Mouse (Mus musculus) thymus, postnatal 36 days (tissue): ENCODE results near the gene Pcgf2.

Source experiments
- DNase-seq, 2 experiments: peaks; one replicate each; pipeline ENCODE4 v3.0.0; 2022; ENCODE audit warnings: mixed read lengths in 2 of 2

Gene Pcgf2

GRCm38 (mm10) chr11:97695712-97696401 is 4.4 kb downstream of the Pcgf2 start:
- DNase-seq, result no peak

DNA sequence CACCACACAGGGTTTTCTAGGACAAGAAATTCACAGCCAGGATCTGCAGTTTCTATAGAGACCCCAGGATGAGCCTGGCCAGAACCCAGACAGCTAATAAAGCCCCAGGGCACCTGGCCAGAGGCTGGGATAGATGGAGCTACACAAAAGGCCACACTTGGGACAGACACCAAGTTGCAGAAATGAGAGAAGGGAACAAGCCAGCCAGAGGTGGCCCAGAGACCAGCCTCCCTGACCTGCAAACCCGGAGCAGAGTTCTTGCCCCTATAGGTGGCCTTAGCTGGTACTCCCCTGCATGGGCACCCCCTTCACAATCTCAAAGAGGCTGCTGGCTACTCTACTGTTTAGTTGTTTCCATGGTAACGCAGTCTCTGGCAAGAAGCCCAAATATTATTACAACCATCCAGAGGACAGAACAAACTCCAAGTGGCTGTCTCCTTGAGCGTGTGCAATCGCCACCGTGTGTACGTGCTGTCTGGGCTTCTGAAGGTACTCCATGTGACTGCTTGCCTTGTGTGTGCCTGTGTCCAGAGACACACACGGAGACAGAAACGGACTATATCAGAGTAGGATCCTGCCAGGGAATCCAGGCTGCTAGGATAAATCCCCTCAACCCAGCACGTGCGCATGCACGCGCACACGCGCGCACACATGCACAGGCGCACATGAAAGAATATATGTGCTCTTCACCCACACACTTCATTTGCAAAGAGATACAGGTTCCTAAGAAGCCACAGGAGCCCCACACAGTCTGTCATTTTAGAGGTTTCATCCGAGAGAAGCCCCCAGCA is 5.2 kb downstream of the Pcgf2 start:
- no peak for DNase-seq

GRCm38 (mm10) chr11:97694435-97694834 is 5.9 kb downstream of the Pcgf2 start:
- no peak for DNase-seq

GRCm38 (mm10) chr11:97689861-97690260 is 10.4 kb downstream of the Pcgf2 start:
- DNase-seq, result peak; percentile 77 to 79

GRCm38 (mm10) chr11:97687061-97687460 is 13.2 kb downstream of the Pcgf2 start:
- no peak for DNase-seq

GRCm38 (mm10) chr11:97686322-97686908 is 13.9 kb downstream of the Pcgf2 start:
- no peak for DNase-seq

GRCm38 (mm10) chr11:97685613-97686321 is 14.5 kb downstream of the Pcgf2 start, which contains the start of gene Cisd3:
TSS of gene Cisd3 (plus strand) at chr11:97685826.
- DNase-seq, result peak; percentile 83 to 88

- no peak for DNase-seq
These were observed 15.5 kb downstream of the Pcgf2 start for GRCm38 (mm10) chr11:97684766-97685165.

- DNase-seq, result peak; percentile 68 to 69
These were observed 16.1 kb downstream of the Pcgf2 start for GRCm38 (mm10) chr11:97684063-97684680.

GRCm38 (mm10) chr11:97682504-97683055 is 17.7 kb downstream of the Pcgf2 start:
- no peak for DNase-seq

DNA sequence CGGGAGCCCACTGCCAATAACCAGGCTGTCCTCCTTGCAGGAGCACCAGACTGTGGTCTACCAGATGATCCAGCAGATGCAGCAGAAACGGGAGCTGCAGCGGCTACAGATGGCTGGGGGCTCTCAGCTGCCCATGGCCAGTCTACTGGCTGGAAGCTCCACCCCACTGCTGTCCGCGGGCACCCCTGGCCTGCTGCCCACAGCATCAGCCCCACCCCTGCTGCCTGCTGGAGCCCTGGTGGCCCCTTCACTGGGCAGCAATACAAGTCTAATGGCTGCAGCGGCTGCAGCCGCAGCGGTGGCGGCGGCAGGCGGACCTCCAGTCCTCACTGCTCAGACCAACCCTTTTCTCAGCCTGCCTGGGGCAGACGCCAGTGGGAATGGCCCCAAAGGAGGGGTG is 19.9 kb downstream of the Pcgf2 start:
- DNase-seq, result no peak

GRCm38 (mm10) chr11:97678301-97678700 is 22.0 kb downstream of the Pcgf2 start:
- no peak for DNase-seq

DNA sequence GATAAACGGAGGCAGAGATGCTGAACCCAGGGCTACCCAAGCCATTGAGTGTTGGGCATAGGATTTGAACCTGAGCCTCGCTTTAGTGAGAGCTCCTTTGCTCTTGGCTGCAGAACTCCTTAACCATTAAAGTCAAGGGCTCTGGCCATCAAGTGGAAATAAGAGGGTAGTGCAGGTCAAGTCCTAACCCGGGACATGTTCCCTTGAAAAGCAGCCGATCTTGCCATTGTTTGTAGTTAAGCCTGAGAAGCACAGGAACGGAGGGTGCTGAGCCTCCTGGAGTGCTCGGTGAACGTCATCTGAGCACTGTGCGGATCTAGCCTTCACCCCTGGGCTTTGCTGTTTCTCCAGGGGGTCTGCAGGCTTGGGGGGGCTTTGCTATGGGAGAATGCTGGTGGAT is 22.5 kb downstream of the Pcgf2 start:
- DNase-seq, result no peak

DNA sequence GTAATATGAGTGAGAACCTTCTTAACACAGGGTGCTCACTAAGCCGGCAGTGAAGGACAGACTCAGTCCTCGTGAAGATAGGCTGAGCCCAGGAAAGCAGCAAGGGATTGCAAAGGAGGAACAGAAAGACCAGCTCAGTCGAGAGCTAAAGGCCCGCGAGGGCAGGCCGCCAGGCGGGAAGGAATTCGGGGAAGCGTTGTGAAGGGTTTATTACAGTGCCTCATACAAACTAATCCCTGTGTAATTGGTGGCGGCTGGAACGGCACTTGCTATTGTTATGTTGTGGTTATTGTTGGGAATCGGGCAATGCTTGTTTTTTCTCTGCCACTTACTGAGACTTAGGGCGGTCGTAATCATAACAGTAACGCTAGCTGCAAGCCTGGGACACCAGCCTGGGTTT is 22.9 kb downstream of the Pcgf2 start:
- no peak for DNase-seq

DNA sequence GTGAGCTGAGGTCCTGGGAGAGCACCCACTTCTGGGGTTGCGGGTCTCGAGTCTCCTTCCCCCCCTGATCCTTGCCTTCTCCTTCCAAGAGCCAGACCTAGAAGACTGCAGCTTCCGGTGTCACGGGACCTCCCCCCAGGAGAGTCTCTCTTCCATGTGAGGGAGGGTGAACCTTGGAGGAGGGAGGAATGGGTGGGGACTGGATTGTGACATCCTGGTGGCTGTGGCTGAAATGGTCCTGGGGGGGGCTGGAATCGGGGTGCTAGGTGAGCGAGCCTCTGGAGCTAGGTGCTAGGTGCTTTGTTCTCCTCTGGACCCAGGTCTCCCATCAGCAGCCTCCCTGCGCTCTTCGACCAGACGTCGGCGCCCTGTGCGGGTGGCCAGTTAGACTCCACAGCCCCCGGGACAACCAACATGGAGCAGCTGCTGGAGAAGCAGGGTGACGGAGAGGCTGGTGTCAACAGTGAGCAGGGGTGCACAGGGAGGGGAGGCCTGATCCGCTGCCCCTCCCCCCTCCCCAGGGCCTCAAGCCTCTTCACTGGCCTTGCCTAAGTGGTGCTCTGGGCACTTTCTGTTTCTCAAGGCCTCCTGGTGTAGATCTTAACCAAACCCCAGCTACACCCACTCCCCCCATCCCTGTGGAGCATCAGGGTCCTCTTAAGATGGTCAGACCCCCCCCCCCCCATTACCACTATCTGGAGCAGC is 24.1 kb downstream of the Pcgf2 start:
- no peak for DNase-seq

DNA sequence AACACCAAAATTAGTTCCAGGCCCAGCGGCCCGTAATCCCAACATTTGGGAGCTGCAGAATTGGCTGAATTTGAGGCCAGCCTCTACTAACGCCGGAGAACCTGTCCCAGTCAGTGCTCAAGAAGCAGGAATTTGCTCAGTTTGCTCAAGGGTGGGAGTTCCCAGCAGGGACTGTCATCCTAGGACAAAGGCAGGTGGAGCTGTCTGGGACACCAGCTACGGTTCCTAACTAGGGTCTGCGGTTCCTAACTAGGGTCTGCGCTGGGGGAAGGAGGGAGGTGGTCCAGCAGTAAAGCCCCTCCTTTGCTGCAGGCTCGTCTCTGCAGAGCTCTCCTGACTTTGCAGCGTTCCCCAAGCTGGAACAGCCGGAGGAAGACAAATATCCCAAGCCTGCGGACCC is 27.1 kb downstream of the Pcgf2 start:
- no peak for DNase-seq

DNA sequence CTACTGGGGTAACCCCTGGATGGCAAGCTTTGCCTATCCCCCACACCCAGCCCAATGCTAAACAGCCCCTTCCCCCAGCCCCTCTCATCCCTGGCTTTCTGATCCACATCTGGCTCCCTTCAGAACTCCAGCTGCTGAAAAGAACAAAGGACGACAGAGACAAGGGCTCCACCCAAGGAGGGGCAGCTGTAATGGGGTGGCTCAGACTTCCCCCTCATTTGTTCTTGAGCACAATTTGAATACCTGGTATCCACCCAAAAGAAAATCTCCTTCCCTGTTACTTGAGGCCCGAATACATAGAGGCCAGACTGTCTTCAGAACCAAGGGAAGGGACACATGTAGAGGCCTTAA is 29.1 kb downstream of the Pcgf2 start:
- DNase-seq, result no peak

DNA sequence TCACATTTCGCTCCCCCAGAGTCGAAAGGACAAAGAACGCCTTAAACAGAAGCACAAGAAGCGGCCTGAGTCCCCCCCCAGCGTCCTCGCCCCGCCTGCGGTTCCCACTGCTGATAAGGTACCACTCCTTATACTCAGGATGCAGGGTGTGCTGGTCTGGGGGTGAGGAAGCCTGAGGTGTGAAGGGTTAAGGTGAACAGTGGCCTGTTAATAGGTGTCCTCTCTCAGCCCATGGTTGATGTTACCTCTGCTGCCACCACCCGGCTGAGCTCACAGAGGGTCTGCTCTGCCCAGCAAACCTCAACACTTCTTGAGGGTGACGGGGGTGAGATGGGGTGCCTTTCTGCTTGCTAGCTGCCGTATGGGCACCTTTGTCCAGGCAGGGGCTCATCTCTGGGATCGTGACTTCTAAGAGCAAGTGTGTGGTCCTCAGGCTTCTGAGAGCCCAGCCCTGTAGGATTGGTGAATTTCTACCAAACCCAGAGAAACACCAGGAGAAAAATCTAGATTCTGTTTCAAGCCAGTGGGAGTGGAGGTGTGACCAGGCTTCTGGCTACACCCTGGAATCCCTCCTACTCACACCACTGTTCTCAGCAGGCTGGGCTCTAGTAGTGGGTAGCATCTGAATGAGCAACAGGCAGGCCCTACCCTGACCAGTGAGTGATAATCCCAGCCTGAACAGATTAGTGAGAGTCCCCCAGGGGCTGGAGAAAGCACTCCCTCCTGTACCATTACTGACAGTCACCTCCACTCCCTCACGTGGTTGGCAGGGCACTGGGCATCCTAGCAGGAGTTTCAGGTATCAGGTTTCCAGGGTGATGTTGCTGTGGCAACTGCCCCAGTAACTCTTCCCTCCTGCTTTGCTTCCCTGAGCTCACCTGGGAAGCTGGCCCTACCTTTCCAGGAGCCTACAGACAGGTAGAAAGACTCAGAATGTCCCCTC is 29.8 kb downstream of the Pcgf2 start:
- DNase-seq, result no peak

DNA sequence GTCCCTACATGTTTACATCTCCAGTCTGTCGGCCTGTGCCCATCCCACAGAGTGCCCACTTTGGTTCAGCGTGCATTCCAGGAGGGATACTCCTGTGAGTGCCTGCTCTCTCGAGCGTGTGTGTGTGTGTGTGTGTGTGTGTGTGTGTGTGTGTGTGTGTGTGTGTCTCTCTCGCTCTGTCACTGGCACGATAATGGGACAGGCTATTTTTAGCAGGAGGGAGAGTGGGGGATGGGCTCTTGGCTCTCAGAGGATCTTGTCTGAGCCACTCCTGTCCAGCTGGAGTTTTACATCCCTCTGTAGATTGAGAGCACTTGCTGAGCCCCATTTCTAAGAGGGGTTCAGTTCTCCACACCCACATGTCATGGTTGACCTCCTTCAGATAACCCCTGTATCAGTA is 30.5 kb downstream of the Pcgf2 start:
- DNase-seq, result no peak

- no peak for DNase-seq
These were observed 31.0 kb downstream of the Pcgf2 start for GRCm38 (mm10) chr11:97669268-97669667.

DNA sequence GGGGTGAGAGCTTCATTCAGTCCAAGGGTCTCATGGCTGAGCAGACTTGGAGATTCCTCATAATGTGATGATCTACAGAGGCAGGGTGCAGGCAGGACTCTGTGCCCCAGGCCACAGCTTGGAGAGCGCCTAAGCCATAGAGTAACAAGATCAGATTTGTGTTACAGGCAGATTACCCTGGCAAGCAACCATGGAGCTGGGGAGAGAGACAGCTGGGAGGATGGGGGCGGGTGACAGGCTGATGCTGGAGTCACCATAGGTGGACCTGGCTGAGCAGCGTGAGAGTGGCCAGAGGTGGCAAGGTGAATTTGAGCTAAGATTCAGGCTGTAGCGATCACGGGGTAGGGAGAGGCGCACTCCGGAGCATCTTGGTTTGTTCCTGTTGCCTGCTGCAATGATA is 32.1 kb downstream of the Pcgf2 start:
- no peak for DNase-seq
